Mouse (Mus musculus): ENCODE data around the gene Snx21.

- no peak for TF ChIP-seq ZNF384 (IDR thresholded peaks at IDR 0.05; ENCODE audit: low read depth, low read length)
- no peak for TF ChIP-seq MAFK (IDR thresholded peaks at IDR 0.05; ENCODE audit: insufficient read depth, low read depth, low read length)
- no peak for TF ChIP-seq CHD2 (IDR thresholded peaks at IDR 0.05; ENCODE audit: low read depth, low read length)
Observed at GRCm38 (mm10) chr2:164825521-164825920, 39.9 kb downstream of the Snx21 start.
